In the genomic region with DNA sequence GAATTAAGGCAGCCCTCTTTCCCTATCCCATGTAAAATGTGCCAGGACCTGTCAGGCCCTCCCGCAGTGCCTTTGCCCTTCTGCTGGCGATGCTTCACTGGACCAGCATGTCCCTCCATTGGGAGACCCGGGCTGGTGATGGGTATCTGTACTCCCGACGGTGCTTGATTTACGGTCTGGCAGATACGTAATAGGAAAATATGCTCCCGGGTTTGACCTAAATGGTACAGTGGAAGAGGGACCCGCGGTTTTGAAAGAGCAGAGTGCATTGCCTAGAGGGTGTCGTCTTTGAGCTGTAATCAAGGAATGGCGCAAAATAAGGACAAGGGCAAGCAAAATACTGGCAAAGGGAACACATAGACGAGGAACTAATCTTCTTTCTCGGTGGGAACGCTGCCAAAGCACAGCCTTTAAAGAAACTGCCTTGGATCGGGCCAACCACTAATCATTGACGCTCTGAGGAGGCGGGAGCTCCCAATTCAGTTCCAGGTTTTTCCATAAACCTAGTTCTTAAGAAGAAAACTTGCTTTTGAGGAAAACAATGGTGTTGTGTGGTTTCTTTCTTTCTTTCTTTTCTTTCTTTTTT, we compare ENCODE assay signal across 8 mouse cellular contexts. TPM values are rescaled to one million over a fixed set of nuclear protein-coding genes. Genes with fewer than 3 reads are reported as not detected.
DNase-seq lines count a peak whose midpoint lies in the region; ATAC-seq and TF ChIP-seq lines count a peak whose summit lies in the region.

No protein-coding gene starts in this region.

- no peak for TF ChIP-seq POLR2A in embryonic fibroblast, embryonic 13.5 days (IDR thresholded peaks at IDR 0.05; ENCODE audit: low read depth, low read length)

- H3K4me3 ChIP-seq in embryonic fibroblast, embryonic 13.5 days (ENCODE audit: insufficient read depth, low read length) = peak overlapping the region; percentile 37
- peak overlapping the region; percentile 89 for H3K4me3 ChIP-seq in midbrain, embryonic 14.5 days (replicated peaks; ENCODE audit: low read depth, low read length)

- H3K4me2 ChIP-seq in midbrain, embryonic 14.5 days (ENCODE audit: low read length) = peak overlapping the region; percentile 92

- DNase-seq in frontal cortex, postnatal 10 days (ENCODE audit: low spot score in 2 of 2) = no peak
- DNase-seq in midbrain, embryonic 14.5 days = no peak
- no peak for DNase-seq in embryo, embryonic 10.5 days (ENCODE audit: low spot score)
- no peak for DNase-seq in gastrocnemius, postnatal 10 days

- peak overlapping the region; percentile 20; the same call in 1 of the 2 replicates for H3K27ac ChIP-seq in embryonic fibroblast, embryonic 13.5 days (ENCODE audit: insufficient read depth, low read length)
- peak overlapping the region; percentile 78 for H3K27ac ChIP-seq in midbrain, embryonic 14.5 days (replicated peaks; ENCODE audit: low read depth, low read length)

- ATAC-seq in frontal cortex, adult (ENCODE audit: low TSS enrichment) = peak; percentile 83
- ATAC-seq in CD4-positive, CD25-positive, alpha-beta regulatory T cell, adult 4 months = peak; percentile 50
- ATAC-seq in inflammation-experienced regulatory T-cells, adult 6 months = peak; percentile 43
- ATAC-seq in midbrain, embryonic 14.5 days (ENCODE audit: low FRiP score, low TSS enrichment) = peak; percentile 77; the same call in 1 of the 2 replicates

- no peaks in the 10 kb centered on the region for H3K4me1 ChIP-seq in embryonic fibroblast, embryonic 13.5 days (ENCODE audit: control insufficient read depth, insufficient read depth, low read length)
- peaks cover 11% of the 10 kb centered on the region for H3K4me1 ChIP-seq in midbrain, embryonic 14.5 days (ENCODE audit: control insufficient read depth, insufficient read depth, low read length)

- H3K9ac ChIP-seq in midbrain, embryonic 14.5 days (replicated peaks; ENCODE audit: low read length) = peak overlapping the region; percentile 85

- H3K36me3 ChIP-seq in midbrain, embryonic 14.5 days (ENCODE audit: control insufficient read depth, insufficient read depth, low read length) = no peaks in the 10 kb centered on the region

- WGBS in midbrain, embryonic 14.5 days = 20% methylated on average over 18 of the region's 18 CpGs

- H3K9me3 ChIP-seq in midbrain, embryonic 14.5 days (ENCODE audit: control insufficient read depth, low read length) = no peaks in the 10 kb centered on the region

- no peak for TF ChIP-seq CTCF in embryonic fibroblast, embryonic 13.5 days (IDR thresholded peaks at IDR 0.05; ENCODE audit: borderline replicate concordance, insufficient read depth, low read length)

- no peaks in the 10 kb centered on the region for H3K27me3 ChIP-seq in midbrain, embryonic 14.5 days (ENCODE audit: control insufficient read depth, insufficient read depth, low read length)

RNA-seq across cellular contexts. Expression of gene Klhdc4, which starts 0.5 kb away (rescaled TPM):
- polyA plus RNA-seq in CD4-positive, CD25-positive, alpha-beta regulatory T cell, adult 4 months (2017; shearing (Covaris generic)) = 10 to 100 TPM; 28.0 to 40.9 TPM
- polyA plus RNA-seq in embryonic fibroblast, embryonic 13.5 days (2011; ENCODE audit: insufficient read length, low read depth, missing spikeins) = 21.1 and 26.4 TPM in 2 replicates
- 10 to 100 TPM; 22.0 to 30.4 (median 28.2) TPM for polyA plus RNA-seq in inflammation-experienced regulatory T-cells, adult 6 months (2017; shearing (Covaris generic))
- 38.5 and 41.7 TPM in 2 replicates for polyA plus RNA-seq in midbrain, embryonic 14.5 days (2014; fragmentation: Nextera tagmentation; extraction: Ambion mirVana)
- 10 to 100 TPM; 10.7 to 13.3 TPM for total RNA-seq in gastrocnemius, postnatal 10 days (2021)
